Comparison of ENCODE assay signal across 9 mouse cellular contexts in the genomic region with DNA sequence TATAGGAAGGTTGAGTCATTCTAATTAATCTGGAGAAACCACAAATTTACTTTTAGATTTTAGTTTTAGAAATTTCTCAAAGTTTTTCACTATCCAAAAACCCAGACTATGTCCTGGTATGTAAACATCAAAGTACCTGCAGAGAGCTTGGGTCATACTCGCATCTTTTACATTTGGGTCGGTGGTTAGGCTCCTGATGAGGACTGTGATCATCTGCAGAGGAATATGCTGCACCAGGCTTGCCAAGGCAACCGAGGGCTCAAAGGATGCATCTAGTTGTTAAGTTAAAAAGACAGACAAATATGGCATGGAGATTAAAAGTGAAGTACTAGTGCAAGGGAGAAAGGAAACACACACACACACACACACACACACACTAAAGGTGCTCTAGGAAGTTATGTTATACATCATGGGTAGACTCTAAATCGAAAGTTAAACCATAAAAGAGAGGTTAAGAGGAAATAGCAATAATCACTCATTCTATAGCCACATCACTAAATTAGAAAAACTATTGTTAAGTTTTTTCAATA. TPM values are rescaled to one million over a fixed set of nuclear protein-coding genes. Genes with fewer than 3 reads are reported as not detected.
DNase-seq lines count a peak whose midpoint lies in the region; ATAC-seq and TF ChIP-seq lines count a peak whose summit lies in the region.
"Had no signal": no experiment of that assay in that cellular context is flagged by ENCODE, and none has a peak within 500 bp of the region (broad histone marks: within the 10 kb centered on the region; RNA-seq: fewer than 3 reads in every experiment).

No protein-coding gene starts in this region.

- TF ChIP-seq POLR2A in bone marrow macrophage, adult 2 months (IDR thresholded peaks at IDR 0.05; ENCODE audit: borderline replicate concordance, low read depth, low read length), result no peak

- peaks cover 3% of the 10 kb centered on the region; the same call in 1 of the 2 replicates for H3K36me3 ChIP-seq in hindbrain, embryonic 16.5 days (ENCODE audit: control insufficient read depth, insufficient read depth, low read length)
- H3K36me3 ChIP-seq in midbrain, embryonic 16.5 days (ENCODE audit: control insufficient read depth, insufficient read depth, low read length), result peaks cover 4% of the 10 kb centered on the region; the same call in 1 of the 2 replicates

- intact Hi-C loops in left cerebral cortex, adult 2 months (cut with DNase I), result loop anchor here (5.0 to 10.0 kb wide), 2 partner anchors 1297 to 1730 kb away; partner anchors contain the start of genes Abce1 and Anapc10

- no peak for TF ChIP-seq CTCF in left cerebral cortex, adult 2 months (IDR thresholded peaks at IDR 0.05)
- no peak for TF ChIP-seq CTCF in bone marrow macrophage, adult 2 months (IDR thresholded peaks at IDR 0.05; ENCODE audit: low read depth, low read length)

- peak overlapping the region; percentile 99 for H3K4me3 ChIP-seq in left cerebral cortex, adult 2 months
- H3K4me3 ChIP-seq in bone marrow macrophage, adult 2 months (ENCODE audit: insufficient read depth, low read length), result peak overlapping the region; percentile 57
- H3K4me3 ChIP-seq in hindbrain, embryonic 16.5 days (ENCODE audit: low read length), result no peak overlapping the region
- no peak overlapping the region for H3K4me3 ChIP-seq in midbrain, embryonic 16.5 days (ENCODE audit: low read depth, low read length)

- H3K27me3 ChIP-seq in hindbrain, embryonic 16.5 days (replicated peaks; ENCODE audit: control insufficient read depth, insufficient read depth, low read length), result no peaks in the 10 kb centered on the region
- H3K27me3 ChIP-seq in midbrain, embryonic 16.5 days (ENCODE audit: control insufficient read depth, insufficient read depth, low read depth, low read length), result no peaks in the 10 kb centered on the region

- H3K27ac ChIP-seq in left cerebral cortex, adult 2 months, result no peak overlapping the region
- no peak overlapping the region for H3K27ac ChIP-seq in bone marrow macrophage, adult 2 months (ENCODE audit: insufficient read depth, low read depth, low read length)
- H3K27ac ChIP-seq in hindbrain, embryonic 16.5 days (ENCODE audit: low read depth, low read length), result no peak overlapping the region
- no peak overlapping the region for H3K27ac ChIP-seq in midbrain, embryonic 16.5 days (ENCODE audit: low read length)

- WGBS in hindbrain, embryonic 16.5 days, result 86% methylated on average over 4 of the region's 4 CpGs
- WGBS in midbrain, embryonic 16.5 days, result 89% methylated on average over 4 of the region's 4 CpGs

- peak overlapping the region; percentile 45 for H3K4me2 ChIP-seq in hindbrain, embryonic 16.5 days (ENCODE audit: low read length)
- peak overlapping the region; percentile 46 for H3K4me2 ChIP-seq in midbrain, embryonic 16.5 days (ENCODE audit: low read length)

- H3K4me1 ChIP-seq in bone marrow macrophage, adult 2 months (ENCODE audit: control insufficient read depth, insufficient read depth, low read length), result peaks cover 19% of the 10 kb centered on the region
- peaks cover 23% of the 10 kb centered on the region for H3K4me1 ChIP-seq in hindbrain, embryonic 16.5 days (ENCODE audit: control insufficient read depth, insufficient read depth, low read depth, low read length)
- H3K4me1 ChIP-seq in midbrain, embryonic 16.5 days (ENCODE audit: control insufficient read depth, insufficient read depth, low read length), result peaks cover 37% of the 10 kb centered on the region

- no peaks in the 10 kb centered on the region for H3K9me3 ChIP-seq in hindbrain, embryonic 16.5 days (ENCODE audit: control insufficient read depth, low read length)
- H3K9me3 ChIP-seq in midbrain, embryonic 16.5 days (replicated peaks; ENCODE audit: control insufficient read depth, low read length, poor library complexity, severe bottlenecking), result no peaks in the 10 kb centered on the region

- no peak for ATAC-seq in hindbrain, embryonic 16.5 days
- ATAC-seq in midbrain, embryonic 16.5 days, result no peak
- ATAC-seq in monocyte, adult 5-6 weeks (replicated peaks; ENCODE audit: insufficient number of reproducible peaks, low FRiP score, low TSS enrichment, poor library complexity, severe bottlenecking), result no peak

- H3K9ac ChIP-seq in hindbrain, embryonic 16.5 days (ENCODE audit: low read depth, low read length), result no peak overlapping the region
- 0 out of 2 replicates have a peak overlapping the region, but pooled peaks have one; percentile 20 for H3K9ac ChIP-seq in midbrain, embryonic 16.5 days (ENCODE audit: low read depth, low read length)

- DNase-seq in left cerebral cortex, adult 2 months (ENCODE audit: extremely low spot score in 1 of 2, low spot score in 2 of 2), result no peak
- DNase-seq in left cerebral cortex, adult 8-10 months (ENCODE audit: low spot score in 2 of 2), result no peak
- DNase-seq in frontal cortex, postnatal 36 days (ENCODE audit: low spot score in 2 of 2), result no peak
- DNase-seq in right cerebral cortex, postnatal 36 days (ENCODE audit: low spot score in 2 of 2), result no peak
- DNase-seq: adrenal gland, adult 2 months had no signal

RNA-seq across cellular contexts. Expression of gene Usp38, which starts 2.6 kb away (rescaled TPM):
- 10 to 100 TPM; 23.0 to 24.3 TPM for total RNA-seq in left cerebral cortex, adult 2 months (2021)
- 10 to 100 TPM; 20.2 to 22.7 (median 21.7) TPM for total RNA-seq in left cerebral cortex, adult 8-10 months (2022)
- 15.3 and 15.5 TPM in 2 replicates for polyA plus RNA-seq in bone marrow macrophage, adult 2 months (2012; ENCODE audit: insufficient read depth, insufficient read length, missing spikeins)
- 15.0 and 17.1 TPM in 2 replicates for polyA plus RNA-seq in hindbrain, embryonic 16.5 days (2015; fragmentation: Nextera tagmentation; extraction: Ambion mirVana)
- 16.5 and 19.0 TPM in 2 replicates for polyA plus RNA-seq in midbrain, embryonic 16.5 days (2015; fragmentation: Nextera tagmentation; extraction: Ambion mirVana)
- 44.5 to 46.0 TPM (median 45.3 TPM) in 3 replicates for total RNA-seq in monocyte, adult 5-6 weeks (2017)

Comparison
In these comparisons a context has a peak if more than half of its experiments do, and no peak if none do; other contexts are left out.
1. H3K4me3 ChIP-seq: peak in left cerebral cortex, adult 2 months (single experiment) and bone marrow macrophage, adult 2 months (single experiment); none in hindbrain, embryonic 16.5 days (single experiment) and midbrain, embryonic 16.5 days (single experiment).